Mouse (Mus musculus) left cerebral cortex, postnatal 10 days (tissue): ENCODE data around the gene Rnf220. TPM values are rescaled to one million over a fixed set of nuclear protein-coding genes. Genes with fewer than 3 reads are reported as not detected.

ENCODE experiments used
- DNase-seq, 2 experiments: peaks; one replicate each; pipeline ENCODE4 v3.0.0; 2021 to 2022; ENCODE audit warnings: low spot score in 2 of 2, mixed read lengths in 1 of 2; ENCODE audit errors: extremely low spot score in 1 of 2
- intact Hi-C: fragments of 180-260 bp; cut with DNase I; formaldehyde crosslinking; loops from one replicate; pipeline ENCODE4 v1.15.1; 2025
- total RNA-seq, 2 experiments: library from RNA; stranded (reverse); gene quantifications; 2 replicates each; pipeline ENCODE4 v1.2.3; 2021

Gene Rnf220
- total RNA-seq, 2 experiments from 2014 or later: 136 to 144 TPM

DNA sequence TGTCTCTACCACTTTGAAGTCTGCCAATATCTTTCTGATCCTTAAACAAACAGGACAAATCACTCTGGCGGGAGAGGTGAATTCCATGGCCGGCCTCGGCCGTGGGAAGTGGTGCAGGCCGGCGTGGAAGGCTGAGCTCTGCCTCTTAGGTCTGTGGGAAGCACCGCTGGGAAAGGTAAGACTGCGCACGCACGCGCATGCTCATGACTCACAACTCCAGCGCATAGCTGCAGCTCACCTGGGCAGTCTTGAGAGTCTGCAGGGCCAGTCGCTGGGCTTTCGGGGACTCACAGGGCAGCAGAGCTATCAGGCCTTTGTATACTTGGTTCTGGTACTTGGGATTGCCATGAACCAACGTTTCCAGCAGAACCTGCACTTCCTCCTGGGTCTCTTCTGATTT lies 267.3 kb downstream of the Rnf220 start:
- DNase-seq: no peak
- intact Hi-C loops: no loop called here

DNA sequence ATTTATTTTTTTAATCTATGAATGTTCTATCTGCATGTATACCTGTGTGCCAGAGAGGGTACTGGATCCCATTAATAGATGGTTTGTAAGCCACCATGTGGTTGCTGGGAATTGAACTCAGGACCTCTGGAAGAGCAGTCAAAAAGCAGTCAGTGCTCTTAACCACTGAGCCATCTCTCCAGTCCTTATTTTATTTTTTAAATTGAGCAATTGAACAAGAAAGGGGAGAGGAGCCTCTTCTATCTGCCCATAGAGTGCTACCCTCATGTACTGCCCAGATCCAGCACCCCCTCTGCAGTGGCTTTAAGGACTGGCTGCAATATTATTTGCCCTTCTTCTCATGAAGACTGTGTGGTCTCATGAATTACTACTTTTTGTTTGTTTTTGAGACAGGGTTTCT lies 271.6 kb downstream of the Rnf220 start:
- DNase-seq: no peak
- intact Hi-C loops: no loop called here

- no peak for DNase-seq
- intact Hi-C loops: no loop called here
These were observed 272.7 kb downstream of the Rnf220 start for GRCm38 (mm10) chr4:117224122-117224521.

DNA sequence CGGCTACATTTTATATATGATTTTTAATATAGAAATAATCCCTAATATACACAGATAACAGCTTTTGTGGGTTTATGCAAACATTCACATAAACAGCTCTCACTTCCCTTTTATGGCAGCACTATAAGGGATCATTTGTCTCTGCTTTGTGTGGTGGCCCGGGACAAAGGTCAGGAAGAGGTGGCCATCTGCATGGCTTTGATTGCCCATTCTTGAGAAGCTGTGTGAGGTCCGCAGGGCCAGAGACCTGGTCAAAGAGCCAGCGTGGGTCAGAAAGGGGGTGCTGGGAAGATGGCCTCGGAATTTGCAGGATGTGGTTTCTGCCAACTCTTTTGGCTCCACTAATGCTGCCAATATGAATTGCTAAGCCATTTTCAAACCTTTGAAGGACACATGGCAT lies 273.9 kb downstream of the Rnf220 start:
- intact Hi-C loops: no loop called here
- no peak for DNase-seq

DNA sequence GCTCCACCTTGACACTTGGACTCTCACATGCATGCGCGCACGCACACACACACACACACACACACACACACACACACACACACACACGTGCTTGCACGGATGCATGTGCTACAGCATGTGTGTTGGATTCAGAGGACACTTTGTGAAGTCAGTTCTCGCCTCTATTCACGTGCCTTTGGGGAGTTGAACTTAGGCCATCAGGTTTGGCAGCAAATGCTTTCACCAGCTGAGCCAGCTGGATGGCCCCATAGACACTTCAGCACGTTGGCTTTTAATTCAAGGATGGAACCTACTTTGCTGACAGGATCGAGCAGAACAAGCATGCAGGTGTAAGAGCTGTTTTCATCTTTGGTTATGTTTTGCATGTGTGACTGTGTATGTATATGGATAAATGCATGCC lies 275.0 kb downstream of the Rnf220 start:
- intact Hi-C loops: no loop called here
- no peak for DNase-seq

Other genes starting within 250 kb of the Rnf220 start
- 1 to 10 TPM; 2.0 to 3.2 TPM for gene Tmem53, start 245.1 kb downstream of the Rnf220 start, total RNA-seq
- 1 to 10 TPM in 1 of 2 experiments, under 1 TPM in 1; 0.81 to 1.8 TPM for gene Armh1, start 244.9 kb downstream of the Rnf220 start, total RNA-seq
- 100 to 1,000 TPM; 251 to 264 TPM for gene Eri3, start 53.3 kb upstream of the Rnf220 start, total RNA-seq
- 10 to 100 TPM; 37.6 to 42.2 TPM for gene Dmap1, start 185.2 kb upstream of the Rnf220 start, total RNA-seq
- gene Gm12845, start 227.4 kb upstream of the Rnf220 start, total RNA-seq: not detected